ENCODE assay signal across 14 mouse cellular contexts in the genomic region with DNA sequence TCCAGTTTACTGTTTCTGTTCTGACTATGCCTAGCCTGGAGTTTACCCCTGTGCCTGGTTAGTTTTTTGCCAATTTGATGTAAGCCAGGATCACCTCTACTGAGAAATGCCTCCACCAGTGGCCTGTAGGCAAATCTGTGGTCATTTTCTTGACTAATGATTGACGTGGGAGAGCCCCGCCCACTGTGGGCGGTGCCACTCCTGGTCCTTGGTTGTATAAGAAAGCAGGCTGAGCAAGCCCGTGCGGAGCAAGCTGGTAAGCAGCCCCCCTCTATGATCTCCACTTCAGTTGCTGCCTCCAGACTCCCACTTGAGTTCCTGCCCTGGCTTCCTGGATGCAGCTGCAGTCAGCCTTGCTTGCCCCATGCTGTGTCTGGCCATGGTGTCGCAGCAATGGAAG.
"Had no signal": no experiment of that assay in that cellular context is flagged by ENCODE, and none has a peak within 500 bp of the region (broad histone marks: within the 10 kb centered on the region; RNA-seq: fewer than 3 reads in every experiment).

No protein-coding gene starts in this region.

- H3K4me2 ChIP-seq: liver, embryonic 11.5 days; liver, embryonic 15.5 days; midbrain, embryonic 12.5 days; neural tube, embryonic 13.5 days had no signal

- ATAC-seq: inflammation-experienced regulatory T-cells, adult 6 months; lung, postnatal 0 days; midbrain, embryonic 16.5 days had no signal

- H3K9ac ChIP-seq: liver, embryonic 15.5 days; midbrain, embryonic 12.5 days; neural tube, embryonic 13.5 days had no signal

- H3K4me1 ChIP-seq: liver, embryonic 15.5 days; midbrain, embryonic 12.5 days; neural tube, embryonic 13.5 days had no signal

- H3K9me3 ChIP-seq: limb, embryonic 10.5 days; liver, embryonic 15.5 days; midbrain, embryonic 12.5 days; neural tube, embryonic 13.5 days had no signal

- DNase-seq: lung, adult 2 months; retina, postnatal 1 day; thymus, adult 2 months; thymus, postnatal 25 days had no signal

- H3K27me3 ChIP-seq: liver, embryonic 15.5 days; midbrain, embryonic 12.5 days; neural tube, embryonic 13.5 days had no signal

- H3K36me3 ChIP-seq: limb, embryonic 10.5 days; liver, embryonic 15.5 days; midbrain, embryonic 12.5 days; neural tube, embryonic 13.5 days had no signal

- H3K4me3 ChIP-seq: layer of hippocampus, adult 2 months; limb, embryonic 10.5 days; liver, embryonic 15.5 days; midbrain, embryonic 12.5 days; neural tube, embryonic 13.5 days had no signal

- H3K27ac ChIP-seq: layer of hippocampus, adult 2 months; limb, embryonic 10.5 days; liver, embryonic 15.5 days; macrophage; midbrain, embryonic 12.5 days; neural tube, embryonic 13.5 days had no signal
